Mouse (Mus musculus): ENCODE measurements around the gene Lipe.

DNA sequence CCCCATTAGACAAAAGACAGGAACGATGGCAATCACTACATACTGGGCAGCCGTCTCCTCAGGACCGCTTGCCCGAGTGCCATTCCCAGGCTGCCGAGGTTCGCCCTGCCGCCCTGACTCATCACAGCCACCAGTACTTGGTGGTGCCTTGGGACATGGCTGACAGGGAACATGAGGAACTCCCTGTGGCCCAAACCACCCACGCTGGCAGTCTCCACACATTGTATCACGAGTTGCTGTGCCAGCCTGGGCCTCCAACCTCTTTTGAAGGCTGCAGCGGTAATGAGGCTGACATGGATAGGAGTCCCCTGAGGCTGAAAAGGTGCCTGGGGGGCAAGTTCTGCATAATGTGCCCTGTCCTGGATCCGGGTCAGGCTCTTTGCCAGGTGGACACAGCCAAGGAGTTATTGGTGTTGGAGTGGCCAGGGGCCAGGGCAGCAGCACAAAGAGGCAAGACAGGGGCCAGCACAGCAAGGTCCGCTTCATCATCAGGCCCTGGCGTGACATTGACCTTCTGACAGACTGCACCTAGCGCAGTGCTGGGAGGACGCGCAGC lies 23.9 kb upstream of the Lipe start:
- TF ChIP-seq CTCF (IDR thresholded peaks at IDR 0.05; ENCODE audit: low read depth, low read length), result no peak
- no peak for TF ChIP-seq POLR2A (IDR thresholded peaks at IDR 0.05; ENCODE audit: extremely low read depth, insufficient read depth, low read length)
